Mouse (Mus musculus): ENCODE results near the gene Slc25a40.

Slc25a40 gene

DNA sequence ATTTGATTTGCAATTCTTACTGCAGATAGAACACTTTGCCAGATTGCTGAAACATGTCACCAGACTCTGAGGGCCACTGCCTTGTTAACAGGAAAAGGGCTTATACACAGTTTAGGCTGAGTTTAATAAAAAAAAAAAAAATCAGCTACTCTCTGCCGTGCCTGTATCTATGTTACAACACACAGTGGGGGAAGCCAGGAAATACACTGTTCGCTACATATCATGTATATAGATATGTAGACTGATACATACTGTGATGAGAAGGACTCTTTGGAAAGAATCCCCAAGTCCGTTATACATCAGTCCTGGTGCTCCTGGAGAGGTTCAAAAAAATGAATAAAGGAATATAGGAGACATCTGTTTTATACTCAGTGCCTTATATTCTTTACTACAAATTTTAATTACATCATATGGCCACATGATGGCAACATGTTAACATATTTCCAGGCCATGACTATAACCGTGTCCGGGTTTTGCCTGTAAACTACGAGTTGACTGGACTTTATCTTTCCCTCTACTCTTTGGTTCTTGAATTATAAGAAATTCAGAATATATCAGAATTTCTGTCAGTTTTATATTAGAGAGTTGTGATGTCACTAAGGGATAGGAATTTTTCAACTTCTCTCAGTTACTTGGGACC lies 66.9 kb downstream of the Slc25a40 start:
- DNase-seq (ENCODE audit: low read depth, low spot score): peak; percentile 67

DNA sequence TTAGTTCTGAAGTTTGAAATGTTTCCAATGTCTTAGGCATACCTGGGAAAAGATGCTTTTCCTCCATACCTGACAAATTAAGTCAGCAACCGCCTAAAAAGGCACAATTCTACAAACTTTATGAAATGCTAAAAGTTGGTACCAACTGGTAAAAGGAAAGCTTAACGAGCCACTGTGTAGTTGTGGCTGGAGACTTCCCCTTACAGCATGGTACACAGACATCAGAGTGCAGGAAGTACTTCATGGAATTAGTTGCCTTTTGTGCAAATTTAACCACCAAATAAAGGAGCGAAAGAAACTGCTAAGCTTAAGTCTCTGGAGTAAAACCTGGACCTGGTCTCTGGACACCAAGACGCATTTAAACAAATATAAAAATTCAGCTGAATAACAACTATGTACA lies 69.1 kb downstream of the Slc25a40 start:
- no peak for DNase-seq (ENCODE audit: low read depth, low spot score)

Data from CD4-positive, CD25-positive, alpha-beta regulatory T cell, adult 2 months (primary cell).